Mouse (Mus musculus) midbrain, postnatal 0 days (tissue): Measurements from ENCODE around the gene Efcab8. TPM values are rescaled to one million over a fixed set of nuclear protein-coding genes. Genes with fewer than 3 reads are reported as not detected.
"Not testable (repeated sequence)": the region's sequence is repeated elsewhere in the genome, so short reads cannot be mapped to it uniquely, and the experiment has no call there.

ENCODE experiments used
- ATAC-seq: fragments of 200-750 bp; cut with Nextera tagmentation; 2 replicates; pipeline ENCODE4 v1.8.0; 2017; ENCODE audit warnings: moderate number of reproducible peaks, mild to moderate bottlenecking, moderate TSS enrichment, moderate library complexity; ENCODE audit not compliant: low FRiP score
- DNase-seq: peaks from one replicate; pipeline ENCODE4 v3.0.0-alpha.2; 2015; ENCODE audit warnings: low spot score
- H3K27ac ChIP-seq: fragments of 300-500 bp; sonication (generic); 2 replicates; pipeline ENCODE4 v1.5.1; 2014; ENCODE audit warnings: low read depth, mild to moderate bottlenecking, low read length, mixed read lengths
- H3K27me3 ChIP-seq: fragments of 300-500 bp; sonication (generic); 2 replicates; pipeline ENCODE4 v1.6.1; 2014; ENCODE audit warnings: low read length, control low read depth, mixed read lengths; ENCODE audit not compliant: insufficient read depth
- H3K36me3 ChIP-seq: fragments of 300-500 bp; sonication (generic); 2 replicates; pipeline ENCODE4 v1.6.1; 2014; ENCODE audit warnings: low read length, control low read depth, mixed read lengths; ENCODE audit not compliant: insufficient read depth
- H3K4me1 ChIP-seq: fragments of 300-500 bp; sonication (generic); 2 replicates; pipeline ENCODE4 v1.6.1; 2014; ENCODE audit warnings: mild to moderate bottlenecking, control low read depth, antibody characterized with exemption, low read length, mixed read lengths; ENCODE audit not compliant: insufficient read depth
- H3K4me2 ChIP-seq: fragments of 300-500 bp; sonication (generic); 2 replicates; pipeline ENCODE4 v1.6.1; 2014; ENCODE audit warnings: low read depth, mild to moderate bottlenecking, low read length, mixed read lengths; ENCODE audit not compliant: poor library complexity, severe bottlenecking
- H3K4me3 ChIP-seq: fragments of 300-500 bp; sonication (generic); 2 replicates; pipeline ENCODE4 v1.5.1; 2014; ENCODE audit warnings: low read depth, mild to moderate bottlenecking, low read length, moderate library complexity
- H3K9ac ChIP-seq: fragments of 300-500 bp; sonication (generic); replicated peaks from 2 replicates; pipeline ENCODE4 v1.6.1; 2014; ENCODE audit warnings: mild to moderate bottlenecking, low read length, moderate library complexity, mixed read lengths; ENCODE audit not compliant: poor library complexity, severe bottlenecking
- H3K9me3 ChIP-seq: fragments of 300-500 bp; sonication (generic); 2 replicates; pipeline ENCODE4 v1.6.1; 2016; ENCODE audit warnings: low read length, control low read depth
- CTCF ChIP-seq: IDR thresholded peaks from 2 replicates; pipeline ENCODE4 v1.5.1; 2016; ENCODE audit warnings: antibody characterized with exemption, mild to moderate bottlenecking
- WGBS: fragments of 180-500 bp; shearing (Covaris S2); extraction: QIAGEN DNeasy Blood & Tissue Kit; methylation state at CpG from one replicate; pipeline ENCODE4 v1.1.7; 2014; 5-methylcytosine and 5-hydroxymethylcytosine counted together
- polyA plus RNA-seq: library from polyadenylated mRNA; unstranded; fragments of >200 nt; fragmentation: Nextera tagmentation; extraction: Ambion mirVana; gene quantifications from 2 replicates; pipeline ENCODE4 v1.2.1, GENCODE M21; 2015
- total RNA-seq: library from RNA; depleted of rRNA; stranded (reverse); fragments of >200 nt; gene quantifications from 2 replicates; pipeline ENCODE4 v1.2.3, GENCODE M21; 2014

The Efcab8 gene
- total and polyA plus RNA-seq, 2 experiments from 2014 or later, result not detected

- TF ChIP-seq CTCF, result no peak
- H3K4me2 ChIP-seq, result no peak overlapping the region
- no peak overlapping the region for H3K9ac ChIP-seq
- DNase-seq (no peak), ATAC-seq (no peak)
- H3K27me3 ChIP-seq, result no peaks in the 10 kb centered on the region
- H3K27ac ChIP-seq, result no peak overlapping the region
- 71% methylated on average over 8 of the region's 8 CpGs for WGBS
- no peak overlapping the region for H3K4me3 ChIP-seq
- H3K36me3 ChIP-seq, result no peaks in the 10 kb centered on the region
- no peaks in the 10 kb centered on the region for H3K9me3 ChIP-seq
- no peaks in the 10 kb centered on the region for H3K4me1 ChIP-seq
Measured at GRCm38 (mm10) chr2:153808146-153808545, 28.4 kb downstream of the Efcab8 start.

- Histone ChIP-seq H3K9me3 (no peaks in the 10 kb centered on the region), H3K4me3 (no peak overlapping the region), H3K4me2 (no peak overlapping the region), H3K36me3 (no peaks in the 10 kb centered on the region), H3K4me1 (no peaks in the 10 kb centered on the region), H3K9ac (no peak overlapping the region), H3K27ac (no peak overlapping the region), H3K27me3 (no peaks in the 10 kb centered on the region)
- DNase-seq (no peak), ATAC-seq (no peak)
- no peak for TF ChIP-seq CTCF
- 91% methylated on average over 6 of the region's 6 CpGs for WGBS
Measured at GRCm38 (mm10) chr2:153808841-153809240, 29.1 kb downstream of the Efcab8 start.

- Histone ChIP-seq H3K27ac (no peak overlapping the region), H3K4me2 (no peak overlapping the region), H3K27me3 (no peaks in the 10 kb centered on the region), H3K4me3 (no peak overlapping the region), H3K4me1 (no peaks in the 10 kb centered on the region), H3K9ac (no peak overlapping the region), H3K36me3 (no peaks in the 10 kb centered on the region), H3K9me3 (no peaks in the 10 kb centered on the region)
- TF ChIP-seq CTCF, result no peak
- no peak for ATAC-seq
- no peak for DNase-seq
- 72% methylated on average over 3 of the region's 3 CpGs for WGBS
Measured at GRCm38 (mm10) chr2:153809921-153810320, 30.2 kb downstream of the Efcab8 start.

GRCm38 (mm10) chr2:153822005-153822543, 42.3 kb downstream of the Efcab8 start:
- H3K4me3 ChIP-seq, result no peak overlapping the region
- no peaks in the 10 kb centered on the region for H3K4me1 ChIP-seq
- 91% methylated on average over 2 of the region's 2 CpGs for WGBS
- TF ChIP-seq CTCF, result no peak
- H3K9me3 ChIP-seq, result no peaks in the 10 kb centered on the region
- no peaks in the 10 kb centered on the region for H3K36me3 ChIP-seq
- H3K9ac ChIP-seq, result no peak overlapping the region
- no peak for DNase-seq
- no peak overlapping the region for H3K27ac ChIP-seq
- no peak for ATAC-seq
- H3K27me3 ChIP-seq, result 0 out of 2 replicates have a peak, but pooled peaks cover 4% of the 10 kb centered on the region
- H3K4me2 ChIP-seq, result no peak overlapping the region

- WGBS, result 70% methylated on average over 6 of the region's 6 CpGs
- H3K36me3 ChIP-seq, result no peaks in the 10 kb centered on the region
- H3K27me3 ChIP-seq, result 0 out of 2 replicates have a peak, but pooled peaks cover 4% of the 10 kb centered on the region
- no peaks in the 10 kb centered on the region for H3K9me3 ChIP-seq
- no peak overlapping the region for H3K27ac ChIP-seq
- no peak overlapping the region for H3K4me3 ChIP-seq
- H3K4me2 ChIP-seq, result no peak overlapping the region
- H3K9ac ChIP-seq, result no peak overlapping the region
- DNase-seq (peak; percentile 64), ATAC-seq (no peak)
- TF ChIP-seq CTCF, result no peak
- H3K4me1 ChIP-seq, result no peaks in the 10 kb centered on the region
Measured at GRCm38 (mm10) chr2:153824593-153824992, 44.9 kb downstream of the Efcab8 start.

- not testable (repeated sequence) for DNase-seq, ATAC-seq, H3K27me3 ChIP-seq, H3K27ac ChIP-seq, H3K4me1 ChIP-seq, H3K4me3 ChIP-seq, H3K9me3 ChIP-seq, H3K36me3 ChIP-seq, H3K4me2 ChIP-seq, H3K9ac ChIP-seq
- WGBS, result 73% methylated on average over 32 of the region's 32 CpGs
Measured at GRCm38 (mm10) chr2:153825900-153826299, 46.2 kb downstream of the Efcab8 start.
